Mouse (Mus musculus) cerebellum, postnatal 10 days (tissue): Measurements from ENCODE around the gene Diras1.
A peak's percentile ranks its signal among the peaks of the same experiment; 100 is the strongest.
"Not testable (repeated sequence)": the region's sequence is repeated elsewhere in the genome, so short reads cannot be mapped to it uniquely, and the experiment has no call there.

Source experiments
- DNase-seq, 2 experiments: peaks; one replicate each; pipeline ENCODE4 v3.0.0; 2021; ENCODE audit warnings: mixed read lengths in 2 of 2

The Diras1 gene

DNA sequence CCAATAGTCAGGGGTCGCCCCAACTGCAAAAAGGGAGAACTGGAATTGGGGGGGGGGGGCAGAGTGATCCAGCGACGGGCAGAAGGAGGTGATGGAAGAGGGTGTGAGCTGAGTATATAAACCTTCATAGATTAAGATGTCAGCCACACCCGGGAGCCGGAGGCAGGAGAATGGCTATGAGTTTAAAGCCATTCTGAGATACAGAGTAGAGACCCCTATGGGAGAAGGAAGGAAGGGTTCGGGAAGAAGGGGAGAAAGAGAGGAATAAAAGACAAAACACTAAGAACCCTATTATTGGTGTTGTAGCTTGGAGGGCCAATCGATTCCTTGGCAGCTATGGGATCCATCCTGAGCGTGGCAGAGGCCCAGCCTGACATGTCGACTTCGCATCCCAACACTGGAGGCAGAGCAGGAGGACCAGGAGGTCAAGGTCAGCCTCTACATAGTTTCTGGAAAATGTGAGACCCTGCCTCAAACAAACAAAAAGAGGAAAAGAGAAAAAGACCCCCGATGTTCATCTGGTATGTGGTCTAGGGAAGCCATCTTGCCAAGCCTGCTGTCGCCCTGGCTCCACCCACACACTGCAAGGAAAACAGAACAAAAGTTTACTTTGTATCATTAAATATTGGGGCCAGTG, at the start of gene Diras1:
Gene Diras1, minus strand, starts transcription at position 24 of the 637 bp plus-strand sequence.
- no peak for DNase-seq

DNA sequence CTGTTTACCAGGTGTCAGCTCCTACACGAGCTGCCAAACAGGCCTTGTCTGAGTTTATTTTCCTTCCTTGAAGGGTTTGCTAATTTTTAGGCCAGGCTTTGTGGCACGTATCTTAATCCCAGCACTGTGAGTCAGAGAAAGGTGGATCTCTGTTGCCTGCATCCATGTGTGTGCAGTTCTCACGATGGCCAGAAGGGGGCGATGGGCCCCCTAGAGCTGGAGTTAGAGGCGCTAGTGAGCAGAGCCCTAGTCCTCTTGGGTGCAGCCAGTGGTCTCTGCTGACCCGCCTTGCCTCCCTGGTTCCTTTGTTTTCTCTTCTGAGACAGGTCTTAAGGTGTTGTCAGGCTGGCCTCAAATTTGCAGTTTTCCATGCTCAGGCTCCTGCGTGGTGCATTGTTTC, 48.0 kb upstream of the Diras1 start:
- peak; percentile 46 to 50 for DNase-seq

DNA sequence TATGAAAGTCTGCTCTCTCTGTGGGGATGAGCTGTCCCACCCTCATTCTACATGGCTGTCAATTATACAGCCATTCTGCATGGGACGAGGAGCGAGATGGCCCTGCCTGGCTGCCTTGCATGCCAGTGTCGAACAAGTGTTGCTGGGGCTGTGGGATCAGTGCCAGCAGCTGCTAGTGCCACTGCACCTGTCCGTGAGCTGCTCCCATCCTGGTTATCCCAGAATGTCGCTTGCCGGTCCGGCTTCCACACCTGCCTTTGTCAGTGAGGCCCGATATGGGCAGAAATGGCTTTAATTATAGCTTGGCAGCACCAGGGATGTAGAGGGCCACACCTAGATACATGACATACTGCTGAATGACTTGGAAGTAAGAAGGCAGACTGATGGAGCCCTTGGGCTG, 46.8 kb upstream of the Diras1 start:
- DNase-seq: no peak

DNA sequence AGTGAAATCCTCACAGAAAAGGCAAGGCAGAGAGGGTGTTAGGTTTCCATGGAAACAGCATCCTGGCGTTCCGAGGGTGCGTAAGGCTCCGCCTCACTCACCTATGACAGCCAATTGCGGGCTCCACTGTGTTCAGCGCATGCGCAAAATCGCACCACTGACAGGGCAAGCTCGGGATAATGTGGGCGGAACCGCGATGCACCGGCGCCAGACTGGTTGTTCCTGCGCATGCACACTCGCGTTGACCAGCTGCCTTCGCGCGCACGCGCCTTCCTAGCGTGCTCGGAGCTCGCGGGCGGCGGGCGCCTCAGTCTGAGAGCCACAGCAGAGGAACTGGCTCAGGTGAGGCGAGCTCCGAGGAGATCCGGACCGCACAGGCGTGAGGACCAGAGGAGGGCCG, 44.4 kb upstream of the Diras1 start, which contains the start of gene Thop1:
Gene Thop1, plus strand, starts transcription at position 200 of the 400 bp plus-strand sequence.
- peak; percentile 97 to 99 for DNase-seq

DNA sequence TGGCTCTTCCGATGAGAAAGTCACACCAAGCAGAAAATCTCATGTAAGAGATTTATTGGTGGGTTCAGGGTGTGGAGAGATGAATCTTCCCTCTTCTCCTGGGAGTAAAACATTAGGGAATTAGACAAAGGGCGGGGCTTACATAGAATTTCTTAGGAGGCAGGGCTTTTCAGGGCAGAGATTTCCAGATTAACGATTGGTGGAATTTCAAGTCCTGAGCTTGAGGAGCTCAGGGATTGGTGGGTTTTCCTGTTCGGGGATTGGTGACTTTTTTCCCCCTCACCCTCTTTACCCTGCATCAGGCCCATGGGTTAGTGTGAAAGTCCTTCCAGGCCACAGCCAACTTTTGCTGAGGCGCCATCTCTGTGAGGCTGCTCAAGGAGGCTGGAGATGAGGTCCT, 43.2 kb upstream of the Diras1 start:
- no peak for DNase-seq

DNA sequence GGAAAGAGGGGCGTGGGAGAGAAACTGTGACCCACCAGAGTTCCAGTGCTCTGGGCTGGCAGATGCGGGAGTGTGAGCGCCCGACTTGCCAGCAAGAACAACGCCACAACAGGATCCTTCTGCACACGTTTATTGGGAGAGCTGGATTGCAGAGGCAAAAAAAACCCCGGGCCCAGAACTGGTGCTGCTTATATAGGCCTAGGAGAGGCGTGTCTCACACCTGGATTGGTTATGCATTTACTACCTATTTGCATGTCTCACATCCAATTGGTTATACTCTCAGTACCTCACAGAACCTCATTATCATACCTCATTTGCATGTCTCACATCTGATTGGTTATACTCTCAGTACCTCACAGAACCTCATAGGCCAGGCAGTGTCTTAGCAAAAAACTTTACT, 39.1 kb upstream of the Diras1 start:
- not testable (repeated sequence) for DNase-seq

DNA sequence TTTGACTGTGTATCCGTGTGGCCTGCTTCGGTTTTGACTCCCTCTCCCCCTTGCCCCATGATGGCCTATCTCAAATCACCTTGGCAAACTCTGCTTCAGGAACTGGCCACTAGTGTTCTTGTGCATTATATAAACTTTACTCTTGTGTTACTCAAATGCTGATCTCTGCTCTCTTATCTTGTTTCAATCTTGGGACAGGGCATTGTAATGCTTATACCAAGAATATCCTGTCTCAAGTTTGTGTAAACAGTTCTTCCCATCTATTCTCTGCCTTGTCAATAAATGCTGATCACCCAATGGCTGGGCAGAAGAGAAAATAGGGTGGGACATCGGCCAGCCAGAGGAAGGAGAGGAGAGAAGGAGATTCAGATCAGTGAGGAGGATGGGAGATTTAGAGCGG, 37.2 kb upstream of the Diras1 start:
- no peak for DNase-seq

DNA sequence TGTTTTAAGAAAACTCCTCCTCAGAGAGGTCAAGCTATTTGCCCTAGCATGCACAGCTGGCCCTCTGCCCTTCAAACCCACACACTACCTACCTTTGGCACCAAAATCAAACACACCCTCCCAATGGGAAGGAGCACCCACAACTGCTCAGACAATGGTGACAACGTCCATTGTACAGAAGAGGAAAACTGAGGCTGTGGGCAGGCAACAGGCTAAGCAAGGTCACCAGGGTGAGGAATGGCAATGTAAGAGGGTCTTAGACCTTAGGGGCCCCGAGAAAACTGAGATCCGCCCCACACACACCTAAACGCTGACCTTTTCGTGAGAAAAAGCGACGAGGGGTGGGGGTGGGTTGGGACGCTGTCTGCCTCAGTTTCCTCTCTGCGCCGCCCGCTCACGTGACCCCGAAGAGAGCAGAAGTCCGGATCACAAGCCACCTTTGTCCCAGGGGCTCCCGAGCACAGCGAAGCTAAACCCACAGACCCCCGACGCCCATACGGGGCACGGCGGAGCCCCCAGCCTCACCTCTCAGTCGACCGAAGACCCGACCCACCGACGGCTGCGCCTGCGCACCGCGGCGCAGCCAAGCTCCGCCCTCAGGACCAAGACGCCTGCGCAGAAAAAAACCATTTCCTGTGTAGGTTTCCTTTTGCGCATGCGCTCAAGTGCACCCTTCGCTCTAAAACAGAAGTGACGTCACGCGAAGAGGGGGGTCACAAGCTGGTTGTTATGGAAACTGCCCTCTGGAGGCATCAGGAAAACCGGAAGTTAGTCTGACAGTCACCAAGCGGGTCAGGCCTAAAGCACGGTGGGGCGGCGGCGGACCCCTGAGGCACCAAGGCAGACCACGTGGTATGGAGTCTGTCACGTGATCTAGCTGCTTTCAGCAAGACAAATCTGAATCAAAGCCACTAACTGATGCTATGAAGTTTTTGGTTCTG, 34.4 kb upstream of the Diras1 start, which contains the start of gene Sgta:
Gene Sgta, minus strand, starts transcription at position 579 of the 941 bp plus-strand sequence.
- DNase-seq: peak; percentile 100

DNA sequence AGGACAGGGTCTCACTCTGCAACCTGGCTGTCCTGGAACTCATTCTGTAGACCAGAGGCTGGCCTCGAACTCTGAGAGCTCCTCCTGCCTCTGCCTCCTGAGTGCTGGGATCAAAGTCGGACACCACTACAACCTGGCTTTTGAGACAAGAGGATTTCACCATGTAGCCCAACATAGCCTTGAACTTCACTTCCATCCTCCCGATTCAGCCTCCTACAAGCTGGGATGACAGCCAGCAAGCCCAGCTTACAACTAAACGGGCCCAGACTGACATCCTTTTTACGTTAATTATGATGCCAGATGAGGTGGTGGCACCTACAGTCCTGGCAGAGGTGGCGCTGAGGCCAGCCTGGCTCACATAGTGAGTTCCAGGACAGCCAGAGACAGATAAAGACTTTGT, 33.4 kb upstream of the Diras1 start:
- DNase-seq: no peak

DNA sequence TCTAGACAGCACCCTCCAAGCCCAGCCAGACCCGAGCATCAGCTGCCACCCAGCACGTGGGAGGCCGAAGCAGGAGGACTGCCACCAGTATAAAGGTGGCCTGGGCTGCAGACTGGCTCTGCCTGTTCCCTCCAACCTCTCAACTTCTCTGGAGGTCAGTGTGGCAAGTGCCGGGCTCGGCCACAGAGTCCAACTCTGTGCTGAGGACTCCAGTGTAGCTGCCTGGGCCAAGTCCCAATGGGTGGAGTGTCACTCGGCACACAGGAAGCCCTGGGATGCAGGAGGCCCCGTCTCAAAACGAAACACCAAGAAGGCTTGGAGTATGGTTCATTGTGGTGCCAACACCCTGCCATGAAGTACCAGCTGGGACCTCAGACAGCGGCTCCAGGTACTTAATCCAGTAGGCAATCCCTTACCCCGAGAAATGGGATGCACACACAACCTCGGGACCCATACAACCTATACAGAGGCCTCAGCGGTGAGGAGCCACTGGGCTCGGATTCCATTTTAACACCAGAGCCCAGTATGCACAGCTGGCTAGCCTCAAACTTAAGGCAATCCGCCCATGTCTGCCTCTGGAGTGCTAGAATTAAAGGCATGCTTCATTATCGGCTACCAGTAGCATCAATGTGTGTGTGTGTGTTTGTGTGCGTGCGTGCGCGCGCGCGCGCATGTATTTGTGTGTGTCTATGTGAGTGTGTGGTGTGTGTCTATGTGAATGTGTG, 32.1 kb upstream of the Diras1 start:
- no peak for DNase-seq

DNA sequence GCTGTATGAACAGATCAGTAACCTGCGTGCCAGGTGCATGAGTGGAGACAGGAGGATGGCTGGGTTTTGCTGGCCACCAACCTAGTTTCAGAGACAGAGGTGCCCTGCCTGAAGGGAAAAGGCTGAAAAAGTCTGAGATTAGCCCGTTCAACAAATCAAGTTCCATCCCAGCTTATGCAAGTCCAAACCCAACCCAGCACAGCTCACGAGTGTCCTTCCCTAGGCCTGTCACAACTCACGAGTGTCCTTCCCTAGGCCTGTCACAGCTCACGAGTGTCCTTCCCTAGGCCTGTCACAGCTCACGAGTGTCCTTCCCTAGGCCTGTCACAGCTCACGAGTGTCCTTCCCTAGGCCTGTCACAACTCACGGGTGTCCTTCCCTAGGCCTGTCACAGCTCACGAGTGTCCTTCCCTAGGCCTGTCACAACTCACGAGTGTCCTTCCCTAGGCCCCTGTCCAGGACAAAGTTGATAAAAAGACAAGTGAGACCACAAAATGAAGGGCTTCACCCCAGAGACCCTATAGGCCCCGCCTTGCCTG, 30.4 kb upstream of the Diras1 start:
- not testable (repeated sequence) for DNase-seq

DNA sequence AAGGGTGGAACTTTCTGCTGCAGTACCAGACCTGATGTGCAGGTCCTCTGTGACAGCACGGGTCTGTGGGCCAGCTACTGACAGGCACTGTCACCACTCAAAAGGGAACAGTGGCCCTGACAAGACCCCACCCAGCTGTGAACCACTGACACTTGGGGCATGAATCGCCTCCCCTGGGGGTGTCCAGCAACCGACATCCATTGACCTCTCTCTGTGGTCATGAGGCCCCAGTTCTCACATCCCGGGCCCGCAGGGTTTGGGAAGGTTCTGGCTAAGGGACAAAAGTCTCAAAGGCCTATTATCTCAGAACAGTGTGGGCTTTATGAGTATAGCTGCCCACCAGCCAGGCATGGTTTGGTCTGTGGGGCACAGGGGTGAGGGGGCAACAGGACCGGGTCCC, 29.7 kb upstream of the Diras1 start:
- no peak for DNase-seq

DNA sequence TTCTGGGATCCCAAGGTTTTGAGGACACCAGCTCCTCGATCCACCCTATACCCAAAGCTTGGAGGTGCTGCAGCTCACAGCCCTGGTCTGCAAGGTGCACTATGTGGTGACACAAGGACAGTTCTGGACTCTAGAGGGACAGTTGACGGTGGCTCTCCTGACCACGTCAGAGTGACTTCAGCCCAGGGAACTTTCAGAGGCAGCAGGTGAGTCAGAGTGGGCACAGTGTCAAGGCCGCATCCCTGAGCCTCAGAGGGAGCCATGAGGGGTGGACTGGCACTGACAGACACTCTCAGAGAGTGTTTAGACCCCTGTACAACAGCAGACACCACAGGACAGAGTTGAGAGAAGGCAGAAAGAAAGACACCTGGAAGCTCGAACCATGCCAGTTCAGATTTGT, 27.1 kb upstream of the Diras1 start:
- no peak for DNase-seq

DNA sequence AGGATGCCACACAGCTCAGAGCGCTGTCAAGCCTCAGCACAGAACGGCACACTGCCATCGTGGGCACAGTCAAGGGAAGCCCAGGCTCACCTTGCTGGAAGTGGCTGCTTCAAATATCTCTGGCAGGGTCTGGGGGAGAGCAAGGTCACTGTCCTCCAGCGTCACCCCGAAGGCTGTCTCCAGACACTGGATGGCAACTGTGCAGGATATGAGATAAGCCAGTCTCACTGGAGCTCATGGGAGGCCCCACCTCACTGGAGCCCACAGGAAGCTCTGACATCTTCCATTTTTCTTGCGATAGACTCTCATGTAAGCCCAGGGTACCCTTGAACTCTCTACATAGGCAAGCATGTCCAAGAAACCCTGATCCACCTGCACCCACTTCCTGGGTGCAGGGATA, 25.7 kb upstream of the Diras1 start:
- DNase-seq: no peak

DNA sequence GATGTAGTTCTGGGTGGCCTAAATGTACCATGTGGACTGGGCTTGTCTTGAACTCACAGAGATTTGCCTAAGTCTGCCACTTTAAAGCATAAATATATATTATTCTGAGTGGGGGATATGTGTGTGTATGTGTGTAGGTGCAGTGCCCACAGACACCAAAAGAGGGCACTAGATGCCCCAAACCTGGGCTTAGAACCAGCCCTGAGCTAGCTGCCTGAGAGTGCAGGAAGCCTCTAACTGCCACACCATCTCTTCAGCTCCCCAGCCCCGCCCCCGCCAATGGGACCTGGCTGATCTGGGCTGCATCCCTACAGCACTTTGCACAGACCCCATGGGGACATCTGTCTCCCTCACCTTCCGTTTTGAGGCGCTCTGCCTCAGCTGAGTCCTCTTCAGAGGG, 25.2 kb upstream of the Diras1 start:
- peak; percentile 47 for DNase-seq

DNA sequence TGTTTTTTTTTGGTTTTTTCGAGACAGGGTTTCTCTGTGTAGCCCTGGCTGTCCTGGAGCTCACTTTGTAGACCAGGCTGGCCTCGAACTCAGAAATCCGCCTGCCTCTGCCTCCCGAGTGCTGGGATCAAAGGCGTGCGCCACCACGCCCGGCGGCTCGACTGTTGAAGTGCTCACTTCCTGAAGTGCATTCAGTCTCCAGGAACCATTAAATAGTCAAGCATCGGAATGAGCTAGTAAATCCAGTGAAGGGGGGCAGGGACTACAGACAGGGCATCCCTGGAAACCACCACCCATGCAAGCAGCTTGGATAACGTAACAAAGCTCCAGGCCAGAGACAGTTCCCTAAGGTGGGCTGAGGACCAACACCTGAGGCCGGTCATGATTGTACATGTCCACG, 19.8 kb upstream of the Diras1 start:
- DNase-seq: not testable (repeated sequence)

DNA sequence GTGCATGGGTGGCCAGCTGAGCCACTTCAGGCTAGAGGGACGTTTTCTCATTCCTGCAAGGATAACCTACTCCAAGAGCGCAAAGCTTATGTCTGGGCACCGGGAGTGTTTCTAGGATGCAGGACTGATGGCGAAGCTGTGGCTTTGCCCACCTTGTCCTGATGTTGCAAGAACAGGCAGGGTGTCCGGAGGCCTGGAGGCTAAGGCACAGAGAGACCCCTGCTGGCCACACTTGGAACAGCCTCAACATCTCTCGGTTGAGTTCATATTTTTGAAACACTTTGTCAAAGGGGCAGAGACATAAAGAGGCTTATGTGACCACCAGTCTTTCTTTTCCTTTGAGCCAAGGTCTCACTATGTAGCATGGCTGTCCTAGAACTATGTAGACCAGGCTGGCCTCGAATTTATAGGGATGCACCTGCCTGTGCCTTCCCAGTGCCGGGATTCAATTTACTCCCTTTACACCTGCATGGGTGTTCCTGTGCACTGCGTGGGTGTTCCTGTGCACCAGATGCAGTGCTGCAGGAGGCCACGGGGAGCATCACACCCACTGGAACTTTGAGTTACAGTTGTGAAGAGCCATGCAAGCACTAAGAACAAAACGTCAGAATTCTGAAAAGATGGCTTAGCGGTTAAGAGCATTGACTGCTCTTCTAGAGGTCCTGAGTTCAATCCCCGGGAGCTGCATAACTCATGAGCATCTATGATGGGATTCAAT, 16.2 kb upstream of the Diras1 start:
- DNase-seq: peak; percentile 84 to 88

DNA sequence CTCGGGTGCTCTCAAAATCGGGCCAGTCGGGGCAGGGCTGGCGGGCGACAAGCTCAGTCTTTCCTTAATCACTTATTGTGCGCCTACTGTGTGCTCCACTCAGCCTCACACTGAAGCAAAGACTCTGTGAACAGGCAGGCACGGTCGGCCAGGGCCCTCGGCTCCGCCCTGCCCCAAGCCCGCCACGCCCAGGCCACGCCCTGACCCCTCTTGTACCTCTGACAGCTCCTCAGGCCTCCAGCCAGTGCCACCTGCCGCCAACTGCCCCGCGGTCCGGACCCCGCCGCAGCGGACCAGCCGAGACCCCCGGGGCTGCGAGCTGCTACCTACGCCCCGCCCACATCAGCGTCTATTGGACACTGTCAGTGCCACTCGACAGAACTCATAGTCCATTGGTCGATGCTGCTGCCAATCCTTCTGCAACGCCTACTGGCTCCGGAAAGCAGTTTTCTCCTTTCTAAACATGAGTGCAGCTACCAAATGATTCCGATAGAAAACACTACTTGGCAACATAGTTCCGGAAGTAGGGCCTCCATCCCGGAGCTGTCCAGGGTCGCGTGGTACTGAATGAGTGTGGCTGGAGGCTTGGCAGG, 11.6 kb upstream of the Diras1 start, which contains the start of gene Slc39a3:
Gene Slc39a3, minus strand, starts transcription at position 439 of the 593 bp plus-strand sequence.
- peak; percentile 99 to 100 for DNase-seq

DNA sequence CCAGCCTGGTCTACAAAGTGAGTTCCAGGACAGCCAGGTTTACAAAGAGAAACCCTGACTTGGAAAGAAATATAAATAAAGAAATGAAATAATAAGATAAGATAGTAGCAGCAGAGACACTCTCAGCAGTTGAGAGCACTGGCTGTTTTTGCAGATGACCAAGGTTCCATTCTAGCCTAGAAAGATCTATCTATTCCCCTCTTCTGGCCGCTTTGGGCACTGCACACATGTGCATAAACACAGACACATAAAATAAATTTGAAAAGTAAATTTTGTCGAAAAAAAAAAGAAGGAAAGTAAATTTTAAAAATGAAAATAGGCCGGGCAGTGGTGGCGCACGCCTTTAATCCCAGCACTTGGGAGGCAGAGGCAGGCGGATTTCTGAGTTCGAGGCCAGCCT, 10.8 kb upstream of the Diras1 start:
- DNase-seq: peak; percentile 54 to 67

DNA sequence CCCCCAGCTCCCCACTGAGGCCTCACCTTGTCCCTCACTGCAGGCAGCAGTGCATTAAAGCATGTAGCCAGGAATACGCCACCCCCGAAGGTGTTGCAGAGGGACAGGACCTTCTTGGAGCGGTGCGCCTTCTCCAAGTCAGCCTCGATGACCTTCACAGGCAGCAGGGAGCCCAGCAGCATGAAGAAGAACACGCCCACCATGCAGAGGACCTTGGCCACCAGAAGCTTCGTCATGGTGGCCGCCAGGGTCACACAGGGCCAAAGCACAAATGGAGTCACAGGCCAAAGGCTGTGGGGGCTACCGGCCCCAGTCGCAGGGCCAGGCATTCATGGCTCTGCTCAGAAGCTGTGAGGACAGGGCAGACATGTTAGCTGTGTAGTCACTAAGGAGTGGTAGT, 8.1 kb upstream of the Diras1 start:
- DNase-seq: no peak

DNA sequence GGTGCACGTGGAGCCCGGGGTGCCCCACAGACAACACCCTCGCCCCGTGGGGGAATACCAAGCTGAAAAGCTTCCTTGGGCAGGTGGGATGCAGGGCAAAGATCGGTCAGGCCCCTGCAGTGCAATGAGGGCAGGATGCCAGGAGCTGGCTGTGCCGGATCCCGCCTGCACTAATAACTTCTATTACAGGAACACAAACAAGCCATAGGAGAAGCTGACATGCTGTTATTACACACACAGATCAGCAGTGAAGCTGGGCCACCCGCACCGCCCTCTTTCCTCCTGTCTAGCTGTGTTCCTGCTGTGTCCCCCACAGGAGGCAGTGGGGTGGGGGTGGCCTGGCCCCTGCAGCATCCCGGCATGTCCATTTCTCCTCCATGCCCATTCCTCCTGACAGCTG, 3.6 kb upstream of the Diras1 start:
- DNase-seq: peak in 1 of 2 experiments; percentile 47

DNA sequence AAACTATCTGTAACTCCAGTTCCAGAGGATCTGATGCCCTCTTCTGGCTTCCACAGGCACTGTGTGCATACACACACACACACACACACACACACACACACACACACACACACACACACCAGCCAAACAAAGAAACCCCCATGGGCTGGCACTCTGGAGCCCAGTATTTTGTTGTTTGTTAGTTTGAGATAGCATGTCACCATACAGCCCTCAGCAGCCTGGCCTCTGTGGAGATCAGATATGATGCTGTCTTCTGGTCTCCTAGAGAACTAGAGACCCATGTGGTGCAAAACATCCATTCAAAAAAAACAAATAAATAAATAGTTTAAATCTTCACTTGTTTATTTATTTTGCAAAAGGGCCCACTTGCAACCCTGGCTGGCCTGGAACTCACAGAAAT, 2.8 kb upstream of the Diras1 start:
- DNase-seq: no peak
